In genomic region chr9:69371046-69371724, GRCm38 (mm10) we compare ENCODE assay signal across 22 mouse cellular contexts. TPM values are rescaled to one million over a fixed set of nuclear protein-coding genes. Genes with fewer than 3 reads are reported as not detected.
DNase-seq lines count a peak whose midpoint lies in the region; ATAC-seq lines count a peak whose summit lies in the region.
"Had no signal": no experiment of that assay in that cellular context is flagged by ENCODE, and none has a peak within 500 bp of the region (broad histone marks: within the 10 kb centered on the region; RNA-seq: fewer than 3 reads in every experiment).

No protein-coding gene starts in this region.

- no peak overlapping the region for H3K4me2 ChIP-seq in midbrain, embryonic 13.5 days (replicated peaks)
- H3K4me2 ChIP-seq: limb, embryonic 15.5 days; midbrain, embryonic 15.5 days had no signal

- no peak overlapping the region for H3K4me3 ChIP-seq in midbrain, embryonic 13.5 days (replicated peaks)
- H3K4me3 ChIP-seq: gastrocnemius, adult 2 months; heart, adult 2 months; hindbrain, embryonic 10.5 days; limb, embryonic 15.5 days; midbrain, embryonic 15.5 days; myocyte had no signal

- peak; percentile 48 for DNase-seq in cerebellum, adult 11-12 months
- peak; percentile 49 for DNase-seq in testis, postnatal 10 days (ENCODE audit: low spot score)
- no peak for DNase-seq in testis, postnatal 14 days (ENCODE audit: low spot score)
- DNase-seq in cerebellum, adult 9-10 months = peak; percentile 57
- peak; percentile 84 for DNase-seq in gonadal fat pad, adult 2 months (ENCODE audit: low read depth)
- no peak for DNase-seq in gastrocnemius, postnatal 10 days
- DNase-seq: B cell, adult 2 months; gastrocnemius, adult 2 months; heart, adult 2 months; kidney, adult 2 months; kidney, postnatal 10 days; liver, postnatal 0 days; lung, postnatal 14 days; retina, postnatal 1 day; thymus, postnatal 14 days had no signal

- H3K27ac ChIP-seq in midbrain, embryonic 13.5 days = no peak overlapping the region
- H3K27ac ChIP-seq: gastrocnemius, adult 2 months; heart, adult 2 months; hindbrain, embryonic 10.5 days; limb, embryonic 15.5 days; midbrain, embryonic 15.5 days; stomach, postnatal 0 days had no signal

- no peaks in the 10 kb centered on the region for H3K9me3 ChIP-seq in midbrain, embryonic 13.5 days
- H3K9me3 ChIP-seq: hindbrain, embryonic 10.5 days; limb, embryonic 15.5 days; midbrain, embryonic 15.5 days had no signal

- peaks cover 5% of the 10 kb centered on the region; the same call in 1 of the 2 replicates for H3K36me3 ChIP-seq in midbrain, embryonic 13.5 days
- H3K36me3 ChIP-seq: hindbrain, embryonic 10.5 days; midbrain, embryonic 15.5 days had no signal

- no peak for ATAC-seq in cerebellum, adult (ENCODE audit: insufficient number of reproducible peaks, low FRiP score, low TSS enrichment)
- no peak for ATAC-seq in midbrain, embryonic 13.5 days
- ATAC-seq: liver, postnatal 0 days; midbrain, embryonic 15.5 days had no signal

- WGBS in midbrain, embryonic 13.5 days = 81% methylated on average over 11 of the region's 11 CpGs

- no peak overlapping the region for H3K9ac ChIP-seq in midbrain, embryonic 13.5 days (replicated peaks)
- H3K9ac ChIP-seq: limb, embryonic 15.5 days; liver, postnatal 0 days; midbrain, embryonic 15.5 days had no signal

- no peaks in the 10 kb centered on the region for H3K27me3 ChIP-seq in midbrain, embryonic 13.5 days
- H3K27me3 ChIP-seq: limb, embryonic 15.5 days; midbrain, embryonic 15.5 days had no signal

- peaks cover 10% of the 10 kb centered on the region for H3K4me1 ChIP-seq in midbrain, embryonic 13.5 days (replicated peaks)
- H3K4me1 ChIP-seq: hindbrain, embryonic 10.5 days had no signal

RNA-seq across cellular contexts. Expression of gene Ice2, which starts 26.5 kb away (rescaled TPM):
- 4.0 and 4.6 TPM in 2 replicates for polyA plus RNA-seq in gonadal fat pad, adult 2 months (2012; rRNA removed)
- total RNA-seq in gastrocnemius, postnatal 10 days (2021) = 1 to 10 TPM; 5.7 to 8.0 TPM
- 13.2 and 14.3 TPM in 2 replicates for polyA plus RNA-seq in midbrain, embryonic 13.5 days (2015; fragmentation: Nextera tagmentation; extraction: Ambion mirVana)

Comparison
In these comparisons a context has a peak if more than half of its experiments do, and no peak if none do; other contexts are left out.
1. DNase-seq: peak in cerebellum, adult 11-12 months (single experiment), testis, postnatal 10 days (single experiment), cerebellum, adult 9-10 months (single experiment) and gonadal fat pad, adult 2 months (single experiment); none in testis, postnatal 14 days (single experiment) and gastrocnemius, postnatal 10 days (single experiment).